In the genomic region with DNA sequence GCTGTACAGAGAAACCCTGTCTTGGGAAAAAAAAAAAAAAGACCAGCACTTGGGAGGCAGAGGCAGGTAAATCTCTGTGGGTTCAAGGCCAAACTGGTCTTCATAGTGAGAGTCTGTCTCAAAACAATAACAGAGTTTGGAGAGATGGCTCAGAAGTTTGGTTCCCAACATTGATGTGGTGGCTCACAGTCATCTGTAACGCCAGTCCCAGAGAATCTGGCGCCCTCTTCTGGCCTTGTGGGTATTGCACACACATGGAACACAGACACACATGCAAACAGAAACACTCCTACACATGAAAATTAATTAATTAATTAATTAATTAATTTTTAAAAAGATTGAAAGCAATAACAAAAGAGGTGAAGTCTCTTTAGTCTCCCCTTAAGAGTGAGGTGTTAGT, we compare ENCODE assay signal across 17 mouse cellular contexts. TPM values are rescaled to one million over a fixed set of nuclear protein-coding genes. Genes with fewer than 3 reads are reported as not detected.
A peak's percentile ranks its signal among the peaks of the same experiment; 100 is the strongest.
DNase-seq lines count a peak whose midpoint lies in the region; ATAC-seq and TF ChIP-seq lines count a peak whose summit lies in the region.
"Had no signal": no experiment of that assay in that cellular context is flagged by ENCODE, and none has a peak within 500 bp of the region (broad histone marks: within the 10 kb centered on the region; RNA-seq: fewer than 3 reads in every experiment).

No protein-coding gene starts in this region.

- H3K4me3 ChIP-seq in gastrocnemius, adult 2 months: no peak overlapping the region
- H3K4me3 ChIP-seq in lung, postnatal 0 days (ENCODE audit: low read depth, low read length): no peak overlapping the region
- no peak overlapping the region for H3K4me3 ChIP-seq in stomach, postnatal 0 days (ENCODE audit: low read depth, low read length)
- H3K4me3 ChIP-seq: embryonic facial prominence, embryonic 13.5 days; limb, embryonic 15.5 days; midbrain, embryonic 12.5 days had no signal

- TF ChIP-seq CTCF in gastrocnemius, adult 2 months (IDR thresholded peaks at IDR 0.05): peak; percentile 23; the same call in 1 of the 2 replicates
- TF ChIP-seq CTCF in lung, postnatal 0 days (IDR thresholded peaks at IDR 0.05): peak; percentile 34
- peak; percentile 41 for TF ChIP-seq CTCF in Patski (IDR thresholded peaks at IDR 0.05)
- TF ChIP-seq CTCF in stomach, postnatal 0 days (IDR thresholded peaks at IDR 0.05; ENCODE audit: low read depth): peak; percentile 32

- DNase-seq in gastrocnemius, adult 2 months: no peak
- DNase-seq in gastrocnemius, postnatal 25 days: no peak
- DNase-seq in lung, postnatal 0 days (ENCODE audit: low spot score): no peak
- DNase-seq in lung, postnatal 25 days (ENCODE audit: low spot score): no peak
- DNase-seq in Patski (ENCODE audit: low read depth, low spot score): no peak
- no peak for DNase-seq in stomach, postnatal 0 days (ENCODE audit: low spot score)
- DNase-seq in cerebellum, adult 18-20 months: no peak
- no peak for DNase-seq in layer of hippocampus, adult 9-10 months (ENCODE audit: low spot score)
- DNase-seq: cerebellum, adult 11 months; gastrocnemius, postnatal 36 days; lung, postnatal 14 days; thymus, adult 18-20 months had no signal

- CTCF ChIA-PET in Patski (lab: Charles Lee): no interaction called here

- POLR2A ChIA-PET in Patski (lab: Charles Lee): no interaction called here

- H3K4me2 ChIP-seq in lung, postnatal 0 days (replicated peaks; ENCODE audit: low read depth, low read length): no peak overlapping the region
- no peak overlapping the region for H3K4me2 ChIP-seq in stomach, postnatal 0 days (replicated peaks; ENCODE audit: low read depth)
- H3K4me2 ChIP-seq: embryonic facial prominence, embryonic 13.5 days; heart, embryonic 11.5 days; limb, embryonic 15.5 days; midbrain, embryonic 12.5 days had no signal

- ATAC-seq in lung, postnatal 0 days: no peak
- no peak for ATAC-seq in Patski
- no peak for ATAC-seq in stomach, postnatal 0 days (ENCODE audit: low FRiP score, low TSS enrichment)
- ATAC-seq: hindbrain, postnatal 0 days had no signal

- H3K9ac ChIP-seq in lung, postnatal 0 days (replicated peaks; ENCODE audit: low read depth): no peak overlapping the region
- no peak overlapping the region for H3K9ac ChIP-seq in stomach, postnatal 0 days (ENCODE audit: low read length)
- H3K9ac ChIP-seq: embryonic facial prominence, embryonic 13.5 days; limb, embryonic 15.5 days; midbrain, embryonic 12.5 days had no signal

- WGBS in lung, postnatal 0 days: 35% methylated on average over 2 of the region's 2 CpGs
- WGBS in stomach, postnatal 0 days: 49% methylated on average over 2 of the region's 2 CpGs

- H3K9me3 ChIP-seq in lung, postnatal 0 days (ENCODE audit: low read length): no peaks in the 10 kb centered on the region
- no peaks in the 10 kb centered on the region for H3K9me3 ChIP-seq in stomach, postnatal 0 days (ENCODE audit: control insufficient read depth, low read length)
- H3K9me3 ChIP-seq: embryonic facial prominence, embryonic 13.5 days; limb, embryonic 15.5 days had no signal

- H3K36me3 ChIP-seq in lung, postnatal 0 days (ENCODE audit: insufficient read depth, low read length): no peaks in the 10 kb centered on the region
- no peaks in the 10 kb centered on the region for H3K36me3 ChIP-seq in stomach, postnatal 0 days (ENCODE audit: control insufficient read depth, insufficient read depth, low read length)
- H3K36me3 ChIP-seq: embryonic facial prominence, embryonic 13.5 days; limb, embryonic 15.5 days; midbrain, embryonic 12.5 days had no signal

- H3K27ac ChIP-seq in gastrocnemius, adult 2 months: no peak overlapping the region
- H3K27ac ChIP-seq in lung, postnatal 0 days (ENCODE audit: low read length): no peak overlapping the region
- no peak overlapping the region for H3K27ac ChIP-seq in stomach, postnatal 0 days (replicated peaks)
- H3K27ac ChIP-seq: embryonic facial prominence, embryonic 13.5 days; hindbrain, postnatal 0 days; limb, embryonic 15.5 days; midbrain, embryonic 12.5 days had no signal

- intact Hi-C loops in gastrocnemius, adult 2 months (cut with DNase I): no loop called here

- H3K27me3 ChIP-seq in lung, postnatal 0 days (replicated peaks; ENCODE audit: insufficient read depth, low read length): no peaks in the 10 kb centered on the region
- H3K27me3 ChIP-seq in Patski: peaks cover 14% of the 10 kb centered on the region
- H3K27me3 ChIP-seq in stomach, postnatal 0 days (ENCODE audit: control insufficient read depth, insufficient read depth, low read length): no peaks in the 10 kb centered on the region
- H3K27me3 ChIP-seq: embryonic facial prominence, embryonic 13.5 days; limb, embryonic 15.5 days; midbrain, embryonic 12.5 days had no signal

- in situ Hi-C loops in Patski (cut with MboI; ENCODE audit: low pct_unique_long_range_greater_than_20kb): no loop called here

- no peaks in the 10 kb centered on the region; the same call in 1 of the 2 replicates for H3K4me1 ChIP-seq in lung, postnatal 0 days (ENCODE audit: insufficient read depth, low read depth, low read length)
- no peaks in the 10 kb centered on the region for H3K4me1 ChIP-seq in stomach, postnatal 0 days (replicated peaks; ENCODE audit: control insufficient read depth, insufficient read depth)
- H3K4me1 ChIP-seq: limb, embryonic 15.5 days; midbrain, embryonic 12.5 days had no signal

- TF ChIP-seq EP300 in lung, postnatal 0 days (IDR thresholded peaks at IDR 0.05): no peak
- no peak for TF ChIP-seq EP300 in stomach, postnatal 0 days (optimal IDR thresholded peaks at IDR 0.05)

RNA-seq across cellular contexts. Expression of gene Batf, which starts 4.1 kb away (rescaled TPM):
- total RNA-seq in gastrocnemius, adult 2 months (2021): under 1 TPM in 1 of 2 experiments, not detected in 1; 0.33 TPM
- total RNA-seq in gastrocnemius, postnatal 25 days (2021): under 1 TPM in 1 of 2 experiments, not detected in 1; 0.29 TPM
- polyA plus RNA-seq in lung, postnatal 0 days (2015; fragmentation: Nextera tagmentation; extraction: Ambion mirVana): 27.9 and 28.6 TPM in 2 replicates
- not detected for polyA plus RNA-seq in Patski (2021)
- 3.1 and 3.3 TPM in 2 replicates for polyA plus RNA-seq in stomach, postnatal 0 days (2015; fragmentation: Nextera tagmentation; extraction: Ambion mirVana)
- total RNA-seq: gastrocnemius, postnatal 36 days; hindbrain, postnatal 0 days had no signal
